Mouse (Mus musculus) neural tube, embryonic 14.5 days (tissue): Measurements from ENCODE around the gene Dct. TPM values are rescaled to one million over a fixed set of nuclear protein-coding genes. Genes with fewer than 3 reads are reported as not detected.

Experiments used
- ATAC-seq: fragments of 200-750 bp; cut with Nextera tagmentation; 2 replicates; pipeline ENCODE4 v1.8.0; 2017; ENCODE audit warnings: low read depth, mild to moderate bottlenecking, moderate TSS enrichment, moderate library complexity
- H3K27ac ChIP-seq: fragments of 300-500 bp; sonication (generic); 2 replicates; pipeline ENCODE4 v1.5.1; 2014; ENCODE audit warnings: low read depth, mild to moderate bottlenecking, control low read depth, low read length, moderate library complexity, mixed read lengths
- H3K27me3 ChIP-seq: fragments of 300-500 bp; sonication (generic); 2 replicates; pipeline ENCODE4 v1.6.1; 2014; ENCODE audit warnings: low read length; ENCODE audit not compliant: control insufficient read depth, insufficient read depth
- H3K36me3 ChIP-seq: fragments of 300-500 bp; sonication (generic); 2 replicates; pipeline ENCODE4 v1.6.1; 2014; ENCODE audit warnings: low read length, mixed read lengths; ENCODE audit not compliant: control insufficient read depth, insufficient read depth
- H3K4me1 ChIP-seq: fragments of 300-500 bp; sonication (generic); 2 replicates; pipeline ENCODE4 v1.6.1; 2014; ENCODE audit warnings: low read length; ENCODE audit not compliant: control insufficient read depth, insufficient read depth
- H3K4me2 ChIP-seq: fragments of 300-500 bp; sonication (generic); 2 replicates; pipeline ENCODE4 v1.6.1; 2014; ENCODE audit warnings: mild to moderate bottlenecking, low read depth, low read length, control low read depth
- H3K4me3 ChIP-seq: fragments of 300-500 bp; sonication (generic); 2 replicates; pipeline ENCODE4 v1.5.1; 2014; ENCODE audit warnings: low read depth, low read length, control low read depth, mixed read lengths
- H3K9ac ChIP-seq: fragments of 300-500 bp; sonication (generic); replicated peaks from 2 replicates; pipeline ENCODE4 v1.6.1; 2014; ENCODE audit warnings: low read depth, mild to moderate bottlenecking, control low read depth, low read length, mixed read lengths
- H3K9me3 ChIP-seq: fragments of 300-500 bp; sonication (generic); 2 replicates; pipeline ENCODE4 v1.6.1; 2016; ENCODE audit warnings: low read length; ENCODE audit not compliant: control insufficient read depth
- WGBS: fragments of 180-500 bp; shearing (Covaris S2); extraction: QIAGEN DNeasy Blood & Tissue Kit; methylation state at CpG from one replicate; pipeline ENCODE4 v1.1.7; 2014; 5-methylcytosine and 5-hydroxymethylcytosine counted together
- polyA plus RNA-seq: library from polyadenylated mRNA; unstranded; fragments of >200 nt; fragmentation: Nextera tagmentation; extraction: Ambion mirVana; gene quantifications from 2 replicates; pipeline ENCODE4 v1.2.1, GENCODE M21; 2014

Dct gene
- polyA plus RNA-seq, 1 experiment from 2014 or later: 0.75 TPM

GRCm38 (mm10) chr14:118080606-118081005 lies 28.6 kb upstream of the Dct start:
- H3K27ac ChIP-seq: no peak overlapping the region
- H3K4me3 ChIP-seq: no peak overlapping the region
- no peaks in the 10 kb centered on the region for H3K36me3 ChIP-seq
- H3K4me2 ChIP-seq: 0 out of 2 replicates have a peak overlapping the region, but pooled peaks have one; percentile 18
- H3K27me3 ChIP-seq: no peaks in the 10 kb centered on the region
- no peaks in the 10 kb centered on the region for H3K9me3 ChIP-seq
- ATAC-seq: 0 out of 2 replicates have a peak, but pooled peaks have one; percentile 21
- H3K9ac ChIP-seq: no peak overlapping the region
- no peaks in the 10 kb centered on the region for H3K4me1 ChIP-seq
- WGBS: 17% methylated on average over 11 of the region's 11 CpGs

GRCm38 (mm10) chr14:118070100-118070499 lies 18.1 kb upstream of the Dct start:
- 82% methylated on average over 12 of the region's 12 CpGs for WGBS
- Histone ChIP-seq H3K36me3 (no peaks in the 10 kb centered on the region), H3K9me3 (no peaks in the 10 kb centered on the region), H3K27ac (no peak overlapping the region), H3K27me3 (no peaks in the 10 kb centered on the region), H3K4me1 (no peaks in the 10 kb centered on the region), H3K4me2 (no peak overlapping the region), H3K4me3 (no peak overlapping the region), H3K9ac (no peak overlapping the region)
- ATAC-seq: no peak

GRCm38 (mm10) chr14:118069439-118070079 lies 17.5 kb upstream of the Dct start:
- H3K4me2 ChIP-seq: no peak overlapping the region
- H3K27me3 ChIP-seq: no peaks in the 10 kb centered on the region
- no peak overlapping the region for H3K4me3 ChIP-seq
- H3K9ac ChIP-seq: no peak overlapping the region
- H3K9me3 ChIP-seq: no peaks in the 10 kb centered on the region
- WGBS: 86% methylated on average over 12 of the region's 12 CpGs
- ATAC-seq: no peak
- no peaks in the 10 kb centered on the region for H3K4me1 ChIP-seq
- H3K27ac ChIP-seq: no peak overlapping the region
- no peaks in the 10 kb centered on the region for H3K36me3 ChIP-seq

- WGBS: 83% methylated on average over 7 of the region's 7 CpGs
- Histone ChIP-seq H3K36me3 (no peaks in the 10 kb centered on the region), H3K4me3 (no peak overlapping the region), H3K4me2 (no peak overlapping the region), H3K27me3 (no peaks in the 10 kb centered on the region; the same call in 1 of the 2 replicates), H3K9ac (no peak overlapping the region), H3K9me3 (no peaks in the 10 kb centered on the region), H3K27ac (no peak overlapping the region), H3K4me1 (no peaks in the 10 kb centered on the region)
- ATAC-seq: no peak; the same call in 1 of the 2 replicates
Measured at GRCm38 (mm10) chr14:118061766-118062432, 9.9 kb upstream of the Dct start.

GRCm38 (mm10) chr14:118058581-118058886 lies 6.5 kb upstream of the Dct start:
- WGBS: 86% methylated on average over 4 of the region's 4 CpGs
- H3K9me3 ChIP-seq: no peaks in the 10 kb centered on the region
- no peak overlapping the region for H3K4me3 ChIP-seq
- H3K27me3 ChIP-seq: no peaks in the 10 kb centered on the region; the same call in 1 of the 2 replicates
- no peak overlapping the region for H3K27ac ChIP-seq
- H3K4me1 ChIP-seq: no peaks in the 10 kb centered on the region
- H3K36me3 ChIP-seq: no peaks in the 10 kb centered on the region
- H3K9ac ChIP-seq: no peak overlapping the region
- ATAC-seq: no peak
- H3K4me2 ChIP-seq: no peak overlapping the region

- 92% methylated on average over 25 of the region's 25 CpGs for WGBS
- Histone ChIP-seq H3K27ac (no peak overlapping the region), H3K4me1 (no peaks in the 10 kb centered on the region)
Measured at GRCm38 (mm10) chr14:118057696-118058580, 5.9 kb upstream of the Dct start.

GRCm38 (mm10) chr14:118052770-118053169 lies 726 bp upstream of the Dct start:
- ATAC-seq: peak; percentile 18; the same call in 1 of the 2 replicates
- Histone ChIP-seq H3K36me3 (no peaks in the 10 kb centered on the region), H3K9ac (no peak overlapping the region), H3K4me2 (no peak overlapping the region), H3K9me3 (no peaks in the 10 kb centered on the region), H3K27ac (no peak overlapping the region), H3K27me3 (no peaks in the 10 kb centered on the region), H3K4me1 (peaks cover 18% of the 10 kb centered on the region; the same call in 1 of the 2 replicates), H3K4me3 (no peak overlapping the region)
- 32% methylated on average over 11 of the region's 11 CpGs for WGBS

More at GRCm38 (mm10) chr14:118057696-118058580, 5.9 kb upstream of the Dct start:
- Histone ChIP-seq H3K9me3 (no peaks in the 10 kb centered on the region), H3K4me3 (no peak overlapping the region), H3K4me2 (no peak overlapping the region), H3K27me3 (no peaks in the 10 kb centered on the region; the same call in 1 of the 2 replicates), H3K36me3 (no peaks in the 10 kb centered on the region), H3K9ac (no peak overlapping the region)
- ATAC-seq: no peak

GRCm38 (mm10) chr14:118051396-118051795 lies 648 bp downstream of the Dct start:
- Histone ChIP-seq H3K4me3 (no peak overlapping the region), H3K4me1 (peaks cover 18% of the 10 kb centered on the region; the same call in 1 of the 2 replicates), H3K9me3 (no peaks in the 10 kb centered on the region), H3K9ac (no peak overlapping the region), H3K36me3 (no peaks in the 10 kb centered on the region), H3K27me3 (no peaks in the 10 kb centered on the region), H3K27ac (no peak overlapping the region), H3K4me2 (no peak overlapping the region)
- ATAC-seq: peak; percentile 13; the same call in 1 of the 2 replicates
- 57% methylated on average over 11 of the region's 11 CpGs for WGBS
